Mouse (Mus musculus) megakaryocyte progenitor cell, adult 5-6 weeks (primary cell): ENCODE data around the gene Olfr316. TPM values are rescaled to one million over a fixed set of nuclear protein-coding genes. Genes with fewer than 3 reads are reported as not detected.

Experiments
- ATAC-seq: replicated peaks from 2 replicates; pipeline ENCODE4 v1.8.0; 2016; ENCODE audit warnings: mild to moderate bottlenecking, moderate TSS enrichment, inconsistent platforms; ENCODE audit not compliant: poor library complexity
- total RNA-seq, 2 experiments: library from RNA; stranded (forward) in 1 of 2; stranded (reverse) in 1 of 2; fragments of 157-497, 149-512 nt in 1 of 2; fragments of 200-1000 nt in 1 of 2; gene quantifications; 2 replicates each; pipeline versions ENCODE4 v1.2.3 to v1.2.4; 2015 to 2017

The Olfr316 gene
- total RNA-seq, 2 experiments from 2014 or later: not detected

- no peak for ATAC-seq
Observed at GRCm38 (mm10) chr11:58803871-58804270, 51.3 kb downstream of the Olfr316 start.

DNA sequence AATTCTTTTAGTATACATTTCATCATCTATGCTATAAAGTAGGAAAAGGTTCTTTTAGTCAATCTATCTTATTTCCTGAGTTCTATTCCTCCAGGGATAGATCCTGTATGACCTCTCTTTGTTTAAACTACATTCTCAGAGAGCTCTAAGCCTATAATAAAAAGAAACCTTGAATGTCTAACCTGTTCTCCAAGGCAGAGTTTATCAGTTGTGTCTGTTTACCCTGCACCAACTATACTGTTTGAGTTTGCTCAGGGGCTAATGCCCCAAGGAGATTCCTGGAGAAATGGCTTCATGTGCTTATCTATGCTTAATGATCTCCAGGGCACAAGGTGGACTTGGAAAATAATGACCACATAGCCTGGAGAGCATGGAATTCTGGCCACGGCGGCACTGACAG is 51.9 kb downstream of the Olfr316 start:
- ATAC-seq: no peak

Other genes with a start within 250 kb of the Olfr316 start
- not detected in 2 replicates for gene Olfr330, start 217.9 kb upstream of the Olfr316 start, total RNA-seq (2015)
- not detected in 2 replicates for gene Olfr330, start 217.9 kb upstream of the Olfr316 start, total RNA-seq (2017)
- gene Olfr329-ps, start 206.3 kb upstream of the Olfr316 start, total RNA-seq (2015): not detected in 2 replicates
- gene Olfr329-ps, start 206.3 kb upstream of the Olfr316 start, total RNA-seq (2017): not detected in 2 replicates
- not detected in 2 replicates for gene Olfr328, start 197.1 kb upstream of the Olfr316 start, total RNA-seq (2015)
- not detected in 2 replicates for gene Olfr328, start 197.1 kb upstream of the Olfr316 start, total RNA-seq (2017)
- gene Olfr224, start 182.2 kb upstream of the Olfr316 start, total RNA-seq (2015): not detected in 2 replicates
- not detected in 2 replicates for gene Olfr224, start 182.2 kb upstream of the Olfr316 start, total RNA-seq (2017)
- gene Olfr325, start 175.0 kb upstream of the Olfr316 start, total RNA-seq (2015): not detected in 2 replicates
- gene Olfr325, start 175.0 kb upstream of the Olfr316 start, total RNA-seq (2017): not detected in 2 replicates
- gene Olfr324, start 157.6 kb upstream of the Olfr316 start, total RNA-seq (2015): not detected in 2 replicates
- not detected in 2 replicates for gene Olfr324, start 157.6 kb upstream of the Olfr316 start, total RNA-seq (2017)
- gene 2210407C18Rik, start 136.7 kb upstream of the Olfr316 start, total RNA-seq (2015): not detected in 2 replicates
- not detected in 2 replicates for gene 2210407C18Rik, start 136.7 kb upstream of the Olfr316 start, total RNA-seq (2017)
- not detected in 2 replicates for gene Olfr323, start 122.2 kb upstream of the Olfr316 start, total RNA-seq (2015)
- gene Olfr323, start 122.2 kb upstream of the Olfr316 start, total RNA-seq (2017): not detected in 2 replicates
- gene Trim58, start 112.3 kb upstream of the Olfr316 start, total RNA-seq (2015): 1.8 and 3.5 TPM in 2 replicates
- 0.27 and 1.2 TPM in 2 replicates for gene Trim58, start 112.3 kb upstream of the Olfr316 start, total RNA-seq (2017)
- gene Olfr322, start 94.0 kb upstream of the Olfr316 start, total RNA-seq (2015): not detected in 2 replicates
- gene Olfr322, start 94.0 kb upstream of the Olfr316 start, total RNA-seq (2017): not detected in 2 replicates
- gene Olfr320, start 71.6 kb upstream of the Olfr316 start, total RNA-seq (2015): not detected in 2 replicates
- gene Olfr320, start 71.6 kb upstream of the Olfr316 start, total RNA-seq (2017): not detected in 2 replicates
- gene Olfr319, start 53.6 kb upstream of the Olfr316 start, total RNA-seq (2015): not detected in 2 replicates
- gene Olfr319, start 53.6 kb upstream of the Olfr316 start, total RNA-seq (2017): not detected in 2 replicates
- not detected in 2 replicates for gene Olfr318, start 28.7 kb upstream of the Olfr316 start, total RNA-seq (2015)
- not detected in 2 replicates for gene Olfr318, start 28.7 kb upstream of the Olfr316 start, total RNA-seq (2017)
- not detected in 2 replicates for gene Olfr317, start 13.5 kb upstream of the Olfr316 start, total RNA-seq (2015)
- gene Olfr317, start 13.5 kb upstream of the Olfr316 start, total RNA-seq (2017): not detected in 2 replicates
- not detected in 2 replicates for gene Olfr315, start 20.5 kb downstream of the Olfr316 start, total RNA-seq (2015)
- gene Olfr315, start 20.5 kb downstream of the Olfr316 start, total RNA-seq (2017): not detected in 2 replicates
- gene Olfr314, start 30.2 kb downstream of the Olfr316 start, total RNA-seq (2015): not detected in 2 replicates
- not detected in 2 replicates for gene Olfr314, start 30.2 kb downstream of the Olfr316 start, total RNA-seq (2017)
- gene Fam183b, start 49.2 kb downstream of the Olfr316 start, total RNA-seq (2015): not detected in 2 replicates
- not detected in 2 replicates for gene Fam183b, start 49.2 kb downstream of the Olfr316 start, total RNA-seq (2017)
- gene Olfr313, start 62.3 kb downstream of the Olfr316 start, total RNA-seq (2015): not detected in 2 replicates
- not detected in 2 replicates for gene Olfr313, start 62.3 kb downstream of the Olfr316 start, total RNA-seq (2017)
- gene Olfr312, start 76.5 kb downstream of the Olfr316 start, total RNA-seq (2015): not detected in 2 replicates
- not detected in 2 replicates for gene Olfr312, start 76.5 kb downstream of the Olfr316 start, total RNA-seq (2017)
- not detected in 2 replicates for gene Olfr311, start 86.5 kb downstream of the Olfr316 start, total RNA-seq (2015)
- gene Olfr311, start 86.5 kb downstream of the Olfr316 start, total RNA-seq (2017): not detected in 2 replicates
- gene Gm12258, start 94.4 kb downstream of the Olfr316 start, total RNA-seq (2015): 0.90 and 1.1 TPM in 2 replicates
- gene Gm12258, start 94.4 kb downstream of the Olfr316 start, total RNA-seq (2017): 2.0 and 3.0 TPM in 2 replicates
- 1.9 and 3.7 TPM in 2 replicates for gene 2810021J22Rik, start 114.5 kb downstream of the Olfr316 start, total RNA-seq (2015)
- 2.9 and 5.0 TPM in 2 replicates for gene 2810021J22Rik, start 114.5 kb downstream of the Olfr316 start, total RNA-seq (2017)
- gene Zfp39, start 151.5 kb downstream of the Olfr316 start, total RNA-seq (2015): 23.9 and 29.2 TPM in 2 replicates
- gene Zfp39, start 151.5 kb downstream of the Olfr316 start, total RNA-seq (2017): 7.9 and 9.5 TPM in 2 replicates
- gene Btnl10, start 165.2 kb downstream of the Olfr316 start, total RNA-seq (2015): 1.4 and 1.5 TPM in 2 replicates
- gene Btnl10, start 165.2 kb downstream of the Olfr316 start, total RNA-seq (2017): 1.8 and 1.9 TPM in 2 replicates
- gene Rnf187, start 186.2 kb downstream of the Olfr316 start, total RNA-seq (2015): 65.8 and 66.4 TPM in 2 replicates
- 70.6 and 83.6 TPM in 2 replicates for gene Rnf187, start 186.2 kb downstream of the Olfr316 start, total RNA-seq (2017)
- 1.6 and 1.9 TPM in 2 replicates for gene Hist3h2ba, start 196.2 kb downstream of the Olfr316 start, total RNA-seq (2015)
- 1.8 and 2.3 TPM in 2 replicates for gene Hist3h2ba, start 196.2 kb downstream of the Olfr316 start, total RNA-seq (2017)
- 19.4 and 20.2 TPM in 2 replicates for gene Hist3h2a, start 202.0 kb downstream of the Olfr316 start, total RNA-seq (2015)
- 223 and 238 TPM in 2 replicates for gene Hist3h2a, start 202.0 kb downstream of the Olfr316 start, total RNA-seq (2017)
- 0.10 TPM in 1 of 2 replicates, not detected in the other for gene Trim17, start 202.0 kb downstream of the Olfr316 start, total RNA-seq (2015)
- not detected in 2 replicates for gene Trim17, start 202.0 kb downstream of the Olfr316 start, total RNA-seq (2017)
- 24.0 and 25.0 TPM in 2 replicates for gene Trim11, start 225.4 kb downstream of the Olfr316 start, total RNA-seq (2015)
- 25.9 and 32.8 TPM in 2 replicates for gene Trim11, start 225.4 kb downstream of the Olfr316 start, total RNA-seq (2017)